Mouse (Mus musculus): Measurements from ENCODE around the gene Gm49378.

Gm49378 gene

GRCm38 (mm10) chr14:55634874-55635522, 2.7 kb downstream of the Gm49378 start:
- DNase-seq (ENCODE audit: low spot score in 2 of 2) = no peak

GRCm38 (mm10) chr14:55629312-55629711, 8.4 kb downstream of the Gm49378 start:
- DNase-seq (ENCODE audit: low spot score in 2 of 2) = no peak

- no peak for DNase-seq (ENCODE audit: low spot score in 2 of 2)
These were observed 9.4 kb downstream of the Gm49378 start for GRCm38 (mm10) chr14:55628077-55628827.

- no peak for DNase-seq (ENCODE audit: low spot score in 2 of 2)
These were observed 19.1 kb downstream of the Gm49378 start for GRCm38 (mm10) chr14:55618486-55619195.

- no peak for DNase-seq (ENCODE audit: low spot score in 2 of 2)
These were observed 19.9 kb downstream of the Gm49378 start, which contains the start of gene Rec8 for GRCm38 (mm10) chr14:55617822-55618221. Gene Rec8 (plus strand): TSS chr14:55618037.

- DNase-seq (ENCODE audit: low spot score in 2 of 2) = no peak
These were observed 20.9 kb downstream of the Gm49378 start for GRCm38 (mm10) chr14:55616844-55617243.

- no peak for DNase-seq (ENCODE audit: low spot score in 2 of 2)
These were observed 21.8 kb downstream of the Gm49378 start for GRCm38 (mm10) chr14:55615876-55616275.

GRCm38 (mm10) chr14:55614565-55615178, 23.0 kb downstream of the Gm49378 start:
- no peak for DNase-seq (ENCODE audit: low spot score in 2 of 2)

GRCm38 (mm10) chr14:55613346-55613745, 24.3 kb downstream of the Gm49378 start:
- DNase-seq (ENCODE audit: low spot score in 2 of 2) = no peak

GRCm38 (mm10) chr14:55608339-55608738, 29.4 kb downstream of the Gm49378 start:
- DNase-seq (ENCODE audit: low spot score in 2 of 2) = no peak

- DNase-seq (ENCODE audit: low spot score in 2 of 2) = no peak
These were observed 31.8 kb downstream of the Gm49378 start for GRCm38 (mm10) chr14:55605743-55606459.

GRCm38 (mm10) chr14:55604823-55605222, 32.9 kb downstream of the Gm49378 start:
- no peak for DNase-seq (ENCODE audit: low spot score in 2 of 2)

- peak; percentile 77 to 83 for DNase-seq (ENCODE audit: low spot score in 2 of 2)
These were observed 33.8 kb downstream of the Gm49378 start for GRCm38 (mm10) chr14:55603633-55604576.

- DNase-seq (ENCODE audit: low spot score in 2 of 2) = no peak
These were observed 34.4 kb downstream of the Gm49378 start, which contains the start of gene Irf9 for GRCm38 (mm10) chr14:55603271-55603632. Gene Irf9 (plus strand): TSS chr14:55603571.

- no peak for DNase-seq (ENCODE audit: low spot score in 2 of 2)
These were observed 38.9 kb downstream of the Gm49378 start for GRCm38 (mm10) chr14:55598521-55599390.

GRCm38 (mm10) chr14:55596036-55596690, 41.5 kb downstream of the Gm49378 start:
- no peak for DNase-seq (ENCODE audit: low spot score in 2 of 2)

GRCm38 (mm10) chr14:55592226-55592625, 45.5 kb downstream of the Gm49378 start:
- DNase-seq (ENCODE audit: low spot score in 2 of 2) = no peak

- peak; percentile 73 to 85 for DNase-seq (ENCODE audit: low spot score in 2 of 2)
These were observed 46.3 kb downstream of the Gm49378 start, which contains the start of gene Rnf31 for GRCm38 (mm10) chr14:55591331-55591891. Gene Rnf31 (plus strand): TSS chr14:55591708.
